Mouse (Mus musculus) kidney, adult 2 months (tissue): ENCODE measurements around the gene Tcp10b.
"Not testable (repeated sequence)": the region's sequence is repeated elsewhere in the genome, so short reads cannot be mapped to it uniquely, and the experiment has no call there.

ENCODE experiments used
- CTCF ChIP-seq: fragments of 200-500 bp; conservative IDR thresholded peaks from 2 replicates; pipeline ENCODE4 v1.5.1; 2011; ENCODE audit warnings: low read depth, mild to moderate bottlenecking, control low read depth, low read length, moderate library complexity, mixed read lengths; ENCODE audit not compliant: insufficient read depth, insufficient read length
- POLR2A ChIP-seq: fragments of 200-500 bp; IDR thresholded peaks from one replicate; pipeline ENCODE4 v1.6.1; 2011; ENCODE audit warnings: low read depth, low read length, control low read depth

DNA sequence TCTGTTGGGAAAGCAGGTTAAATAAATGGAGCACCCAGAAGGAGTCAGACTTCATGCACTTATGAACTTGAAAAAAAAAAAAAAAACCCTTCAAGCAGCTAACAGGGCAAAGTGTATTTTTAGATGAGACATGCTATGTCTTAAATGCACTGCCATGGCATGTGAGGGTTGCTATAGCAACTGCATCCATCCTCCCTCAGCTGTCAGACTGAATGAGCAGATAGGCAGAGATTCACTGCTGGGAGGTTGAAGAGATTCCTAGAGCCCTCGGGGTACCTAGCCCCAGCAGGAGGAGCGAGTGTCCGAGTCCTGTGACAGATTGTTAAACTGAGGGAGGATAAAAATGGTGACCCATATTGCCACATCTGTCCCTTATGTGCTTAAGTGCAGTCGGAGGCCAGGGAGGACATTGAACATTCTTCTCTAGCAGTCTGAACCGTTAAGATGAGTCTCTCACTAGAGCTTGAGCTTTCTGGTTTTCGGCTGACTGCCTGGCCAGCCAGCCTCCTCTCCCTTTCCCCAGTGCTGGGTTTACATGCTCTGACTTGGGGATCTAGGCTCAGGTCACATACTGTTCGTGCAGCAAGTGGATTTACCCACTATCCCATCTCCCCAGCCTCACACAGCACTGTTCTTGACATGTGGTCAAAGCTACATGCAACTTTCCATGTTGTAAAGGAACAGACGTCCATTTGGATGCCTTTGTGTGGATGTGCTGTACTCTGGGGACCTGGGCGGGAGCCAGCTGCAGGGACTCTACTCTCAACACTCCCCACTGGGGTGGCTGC, 51.8 kb downstream of the Tcp10b start:
- TF ChIP-seq POLR2A, CTCF: not testable (repeated sequence)
